Mouse (Mus musculus): ENCODE data around the gene Hoxa10.
A peak's percentile ranks its signal among the peaks of the same experiment; 100 is the strongest.

Gene Hoxa10

DNA sequence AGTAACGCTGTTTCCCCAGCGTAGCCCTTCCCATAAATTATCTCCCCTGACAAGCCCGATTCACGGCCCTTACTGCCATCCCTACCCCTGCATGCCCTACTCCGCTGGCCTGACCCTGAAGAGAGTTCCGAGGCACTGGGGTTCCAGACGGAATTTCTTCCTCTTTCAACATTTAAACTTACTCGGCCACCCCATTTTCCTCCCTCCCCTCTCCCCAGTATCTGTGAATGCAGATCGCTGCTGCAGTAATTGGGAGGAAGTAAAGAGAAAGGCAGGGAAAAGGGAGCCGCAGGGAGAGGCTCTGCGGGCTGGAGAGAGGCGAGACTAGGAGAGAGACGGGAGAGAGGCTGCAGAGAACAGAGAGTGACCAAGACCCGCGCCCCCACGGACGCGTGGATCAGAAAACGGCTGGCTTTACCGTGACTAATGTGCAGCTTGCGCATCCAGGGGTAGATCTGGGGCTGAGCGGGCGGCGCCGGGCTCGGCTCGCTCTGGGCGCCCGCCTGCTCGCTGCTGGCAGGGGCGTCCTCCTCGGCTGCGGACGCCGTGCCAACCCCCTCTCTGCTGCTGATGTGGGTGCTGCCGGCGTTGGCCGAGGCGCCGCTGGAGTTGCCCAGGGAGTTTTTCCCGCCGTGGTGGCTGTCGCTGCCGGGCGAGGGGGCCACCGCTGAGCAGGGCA is 37.1 kb downstream of the Hoxa10 start:
- peak; percentile 37 to 40 for DNase-seq

DNA sequence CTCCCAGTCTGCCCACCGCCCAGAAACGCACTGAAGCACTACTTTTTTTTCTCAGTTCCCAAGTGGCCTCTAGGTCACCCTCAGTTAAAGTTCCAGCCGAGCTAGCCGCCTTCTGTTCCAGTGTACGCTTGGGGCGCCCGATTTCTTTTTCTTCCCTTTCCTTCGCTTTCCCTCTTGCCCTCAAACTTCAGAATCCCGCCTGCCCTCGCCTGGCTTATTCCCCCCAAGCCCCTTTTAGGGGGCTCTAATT is 37.6 kb downstream of the Hoxa10 start:
- no peak for DNase-seq

GRCm38 (mm10) chr6:52202362-52203120 is 38.1 kb downstream of the Hoxa10 start:
- DNase-seq = peak in 1 of 2 experiments; percentile 23

GRCm38 (mm10) chr6:52201269-52201668 is 39.4 kb downstream of the Hoxa10 start:
- no peak for DNase-seq

GRCm38 (mm10) chr6:52200751-52201250 is 39.9 kb downstream of the Hoxa10 start:
- no peak for DNase-seq

GRCm38 (mm10) chr6:52200073-52200750 is 40.4 kb downstream of the Hoxa10 start:
- no peak for DNase-seq

- peak in 1 of 2 experiments; percentile 58 for DNase-seq
Observed at GRCm38 (mm10) chr6:52197271-52197670, 43.4 kb downstream of the Hoxa10 start.

- DNase-seq = no peak
Observed at GRCm38 (mm10) chr6:52196811-52197210, 43.8 kb downstream of the Hoxa10 start.

DNA sequence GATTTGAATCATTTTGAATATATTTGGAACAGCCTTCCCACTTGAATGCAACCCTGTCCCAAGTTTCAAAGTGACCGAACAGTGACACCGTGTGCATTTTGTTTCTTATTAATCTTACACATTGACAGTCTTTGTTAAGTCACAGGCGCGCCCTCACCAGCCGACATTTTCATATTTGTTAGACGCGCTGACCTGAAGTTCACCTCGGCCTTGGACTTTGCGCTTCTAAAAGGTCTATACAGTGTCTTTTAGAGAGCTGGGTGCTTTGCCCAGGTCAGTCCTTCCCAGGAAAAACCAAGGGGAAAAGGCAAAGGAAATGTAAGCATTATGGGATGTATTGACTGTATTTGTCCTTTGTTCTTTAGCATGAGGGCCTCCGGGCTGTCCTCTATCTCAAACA is 46.0 kb downstream of the Hoxa10 start:
- peak in 1 of 2 experiments; percentile 31 for DNase-seq

- DNase-seq = peak; percentile 62 to 75
Observed at GRCm38 (mm10) chr6:52191860-52192550, 48.6 kb downstream of the Hoxa10 start.

DNA sequence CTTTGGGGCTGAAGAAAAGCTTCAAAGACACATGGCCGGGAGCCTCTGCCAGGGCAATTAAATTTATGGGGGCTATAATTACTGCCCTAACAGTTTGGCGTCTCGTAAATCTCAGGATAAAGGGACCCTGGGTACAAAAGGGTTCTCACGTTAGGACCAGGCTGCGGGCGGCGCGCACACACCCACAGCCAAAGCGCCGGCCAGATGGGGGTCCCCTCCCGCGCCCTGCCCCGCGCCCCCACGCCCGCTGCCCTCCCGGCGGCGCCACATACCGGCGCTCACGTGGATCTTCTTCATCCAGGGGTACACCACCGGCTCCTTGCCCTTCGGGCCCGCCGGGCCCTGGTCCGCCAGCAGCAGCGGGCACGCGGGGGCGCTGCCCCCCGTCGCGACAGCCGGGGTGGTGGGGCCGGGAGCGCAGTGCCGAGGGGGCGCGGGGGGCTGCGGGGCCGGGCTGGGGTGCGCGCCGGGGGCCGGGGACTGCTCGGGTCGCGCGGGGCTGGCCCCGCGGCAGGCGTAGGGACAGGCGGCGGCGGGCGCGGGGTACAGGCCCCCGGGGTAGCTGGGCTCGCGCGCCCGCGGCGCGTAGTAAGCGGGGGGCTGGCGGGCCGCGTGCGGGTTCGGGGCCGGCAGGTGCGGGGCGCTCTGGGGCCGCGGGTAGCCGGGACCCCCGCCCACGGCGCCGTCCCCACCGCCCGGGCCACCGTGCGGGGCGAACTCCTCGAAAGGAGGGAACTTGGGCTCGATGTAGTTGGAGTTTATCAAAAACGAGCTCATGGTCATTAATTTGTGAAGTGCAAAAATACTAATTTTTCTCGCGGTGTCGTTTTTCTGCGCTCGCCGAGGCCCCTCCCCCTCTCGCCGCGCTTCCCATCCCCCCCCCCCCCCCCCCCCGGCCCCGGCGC is 49.5 kb downstream of the Hoxa10 start, which contains the start of gene Hoxa4:
Hoxa4 (minus strand) TSS at position 848 of the 905 bp plus-strand sequence.
- DNase-seq = no peak

DNA sequence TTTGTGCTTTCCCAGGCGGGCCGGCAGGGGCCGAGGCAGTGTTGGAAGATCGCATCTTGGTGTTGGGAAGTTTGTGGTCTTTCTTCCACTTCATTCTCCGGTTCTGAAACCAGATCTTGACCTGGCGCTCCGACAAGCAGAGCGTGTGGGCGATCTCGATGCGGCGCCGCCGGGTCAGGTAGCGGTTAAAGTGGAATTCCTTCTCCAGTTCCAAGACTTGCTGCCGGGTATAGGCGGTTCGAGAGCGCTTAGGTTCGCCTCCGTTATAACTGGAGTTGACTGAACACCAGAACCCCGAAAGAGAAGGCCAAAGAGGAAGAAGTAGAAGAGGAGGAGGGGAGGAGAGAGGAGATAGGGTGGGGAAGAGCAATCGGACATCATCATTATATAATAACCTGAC is 50.2 kb downstream of the Hoxa10 start:
- no peak for DNase-seq

GRCm38 (mm10) chr6:52189909-52190308 is 50.7 kb downstream of the Hoxa10 start:
- no peak for DNase-seq

- DNase-seq = no peak
Observed at GRCm38 (mm10) chr6:52189172-52189591, 51.5 kb downstream of the Hoxa10 start.

DNA sequence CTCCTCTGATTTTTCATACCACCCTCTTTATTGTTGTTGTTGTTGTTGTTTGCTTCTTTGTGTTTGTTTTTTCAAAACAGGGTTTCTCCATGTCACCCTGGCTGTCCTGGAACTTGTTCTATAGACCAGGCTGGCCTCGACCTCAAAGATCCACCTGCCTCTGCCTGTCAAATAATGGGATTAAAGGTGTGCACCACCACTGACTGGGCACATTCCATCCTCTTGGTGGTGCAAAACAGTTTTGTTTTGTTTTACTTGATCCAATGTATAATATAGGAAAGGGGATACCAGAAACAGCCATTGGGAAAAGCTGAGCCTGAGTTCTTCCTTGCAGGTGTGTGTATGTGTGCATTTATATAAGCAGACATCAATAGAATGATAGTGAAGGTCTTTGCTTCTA is 54.2 kb downstream of the Hoxa10 start:
- DNase-seq = no peak

GRCm38 (mm10) chr6:52185834-52186233 is 54.8 kb downstream of the Hoxa10 start:
- DNase-seq = no peak

DNA sequence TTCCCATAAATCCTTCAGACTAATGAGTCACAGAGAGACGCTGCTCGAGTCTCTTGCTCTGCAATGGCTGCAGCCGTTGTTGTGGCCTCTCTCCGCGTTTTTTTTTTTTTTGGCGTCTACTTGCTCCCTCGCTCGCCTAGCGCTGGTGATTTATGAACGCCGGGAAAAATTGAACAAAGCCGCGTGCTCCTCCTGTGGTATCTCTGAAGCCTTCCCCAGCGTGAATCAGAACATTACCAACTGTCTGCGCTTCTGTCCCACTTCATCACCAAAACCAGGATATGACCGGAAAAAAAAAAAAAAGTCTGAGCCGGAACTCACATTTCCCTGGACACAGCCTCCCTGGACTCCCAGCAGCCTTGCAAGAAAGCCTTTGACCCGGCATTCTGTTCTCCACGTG is 55.4 kb downstream of the Hoxa10 start:
- no peak for DNase-seq

- DNase-seq = no peak
Observed at GRCm38 (mm10) chr6:52184668-52185067, 56.0 kb downstream of the Hoxa10 start.

DNA sequence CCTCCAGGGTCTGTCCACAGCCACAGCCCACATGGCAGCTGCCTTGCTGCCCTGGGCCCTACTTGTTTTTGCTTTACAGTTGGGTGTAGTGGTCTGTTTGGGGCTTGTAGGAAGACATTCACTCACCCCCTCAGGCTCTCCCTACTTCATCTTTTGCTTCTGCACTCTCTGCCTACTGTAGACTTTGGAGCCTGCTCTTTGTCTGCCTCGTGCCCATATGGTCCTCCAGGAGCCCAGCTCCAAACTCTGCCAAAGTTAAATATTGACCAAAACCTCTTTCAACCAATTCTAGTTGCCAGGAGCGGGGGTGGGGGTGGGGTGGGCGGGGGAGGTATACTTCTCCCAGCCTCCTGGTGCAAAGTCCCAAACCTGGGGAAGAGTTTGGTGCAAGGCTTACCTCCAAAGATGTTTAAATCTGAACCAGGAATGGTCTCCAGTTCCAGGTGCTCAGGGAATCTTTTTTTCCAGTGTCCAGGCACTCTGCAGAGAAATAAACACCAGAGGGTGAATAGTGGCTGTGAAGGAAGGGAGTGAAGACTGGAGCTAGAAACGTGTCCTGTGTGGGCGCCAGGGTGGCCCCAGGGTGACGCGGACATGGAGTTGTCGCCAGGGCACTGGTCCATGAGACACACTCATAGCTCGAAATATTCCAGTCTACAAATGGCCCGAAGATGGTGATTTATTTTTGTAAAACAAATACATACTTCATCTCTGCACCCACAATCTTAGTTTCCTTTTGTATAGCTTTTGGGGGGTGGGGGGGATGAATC is 57.2 kb downstream of the Hoxa10 start:
- DNase-seq = no peak

- DNase-seq = no peak
Observed at GRCm38 (mm10) chr6:52182793-52183192, 57.9 kb downstream of the Hoxa10 start.

DNA sequence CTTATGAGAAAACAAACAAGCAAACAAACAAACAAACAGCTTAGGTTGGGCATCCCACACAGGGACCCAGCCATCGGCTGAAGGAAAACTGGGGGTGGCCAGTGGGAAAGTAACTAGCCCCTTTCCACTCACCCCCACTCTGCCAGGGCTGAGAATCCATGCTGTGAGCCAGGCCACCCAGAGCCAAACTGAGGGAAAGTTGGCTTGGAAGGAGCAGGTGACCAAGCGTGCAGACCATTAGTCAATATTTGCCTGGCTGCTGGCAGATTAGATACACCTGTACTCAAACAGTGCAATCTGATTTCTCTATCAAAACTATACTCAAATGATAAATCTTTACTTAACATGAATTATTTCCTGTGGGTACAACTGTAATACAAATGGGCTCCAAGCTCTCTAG is 58.6 kb downstream of the Hoxa10 start:
- DNase-seq = no peak
